Mouse (Mus musculus) frontal cortex, postnatal 25 days (tissue): Measurements from ENCODE around the gene Gm13178.

Experiments
- DNase-seq, 2 experiments: peaks; one replicate each; pipeline ENCODE4 v3.0.0; 2022; ENCODE audit warnings: low spot score in 2 of 2

Gm13178 gene

GRCm38 (mm10) chr4:144721304-144721703 is at the start of gene Gm13178:
TSS of gene Gm13178 (minus strand) at chr4:144721404.
- DNase-seq: no peak

GRCm38 (mm10) chr4:144765722-144766121 is 44.5 kb upstream of the Gm13178 start:
- peak; percentile 8 to 33 for DNase-seq

- no peak for DNase-seq
Measured at GRCm38 (mm10) chr4:144749139-144749538, 27.9 kb upstream of the Gm13178 start.

- DNase-seq: no peak
Measured at GRCm38 (mm10) chr4:144719691-144720090, 1.5 kb downstream of the Gm13178 start.

GRCm38 (mm10) chr4:144718288-144718687 is 2.9 kb downstream of the Gm13178 start:
- DNase-seq: no peak

GRCm38 (mm10) chr4:144686268-144686667 is 34.9 kb downstream of the Gm13178 start, which contains the start of gene Gm436:
TSS of gene Gm436 (minus strand) at chr4:144686368.
- DNase-seq: no peak
